Mouse (Mus musculus) central nervous system, embryonic 14 days (tissue): ENCODE data around the gene Arhgdia. TPM values are rescaled to one million over a fixed set of nuclear protein-coding genes. Genes with fewer than 3 reads are reported as not detected.

Experiments
- polyA plus RNA-seq: library from polyadenylated mRNA; depleted of rRNA; stranded (reverse); fragments of >200 nt; gene quantifications from 2 replicates; pipeline ENCODE4 v1.2.3, GENCODE M21; 2012; rRNA removed

The Arhgdia gene
- polyA plus RNA-seq: 455 and 517 TPM in 2 replicates

DNA sequence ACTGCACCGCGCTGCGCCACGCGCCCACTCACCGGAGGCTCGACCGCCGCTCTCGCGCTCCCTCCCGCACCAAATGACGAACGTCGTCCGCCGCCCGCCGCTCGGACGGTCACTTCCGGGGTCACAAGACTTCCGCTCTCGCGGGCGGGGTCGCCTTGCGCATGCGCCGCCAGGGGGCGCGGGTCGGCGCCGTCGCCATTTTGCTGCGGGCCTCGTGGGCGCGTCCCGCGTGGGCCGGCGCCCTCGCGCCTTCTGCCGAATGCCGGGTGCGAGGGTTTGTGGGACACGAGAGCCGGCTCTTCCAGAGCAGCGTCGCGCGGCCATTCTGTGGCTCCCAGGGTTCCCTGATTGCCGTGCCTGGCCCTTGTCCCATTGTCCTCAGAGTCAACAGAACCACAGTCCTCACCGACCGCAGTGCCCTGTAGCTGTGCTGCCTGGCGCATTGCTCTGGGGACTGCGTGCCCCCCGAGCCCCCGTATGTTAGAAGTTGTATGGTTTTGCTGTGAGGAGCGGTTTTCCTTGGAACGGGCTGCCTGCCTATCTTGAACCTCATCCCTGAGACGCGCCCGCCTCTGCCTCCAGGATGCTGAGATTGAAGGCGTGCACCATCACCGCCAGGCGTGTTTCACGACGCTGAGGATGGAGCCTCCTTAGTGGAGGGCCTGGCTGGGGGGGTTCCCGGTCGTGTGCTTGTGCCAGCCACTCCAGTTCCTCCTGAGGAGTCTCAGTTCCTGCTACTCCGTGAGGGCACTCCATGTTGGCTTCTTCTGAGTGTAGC, at the start of gene Arhgdia:
Gene Arhgdia, minus strand, starts transcription at position 135 of the 778 bp plus-strand sequence.

DNA sequence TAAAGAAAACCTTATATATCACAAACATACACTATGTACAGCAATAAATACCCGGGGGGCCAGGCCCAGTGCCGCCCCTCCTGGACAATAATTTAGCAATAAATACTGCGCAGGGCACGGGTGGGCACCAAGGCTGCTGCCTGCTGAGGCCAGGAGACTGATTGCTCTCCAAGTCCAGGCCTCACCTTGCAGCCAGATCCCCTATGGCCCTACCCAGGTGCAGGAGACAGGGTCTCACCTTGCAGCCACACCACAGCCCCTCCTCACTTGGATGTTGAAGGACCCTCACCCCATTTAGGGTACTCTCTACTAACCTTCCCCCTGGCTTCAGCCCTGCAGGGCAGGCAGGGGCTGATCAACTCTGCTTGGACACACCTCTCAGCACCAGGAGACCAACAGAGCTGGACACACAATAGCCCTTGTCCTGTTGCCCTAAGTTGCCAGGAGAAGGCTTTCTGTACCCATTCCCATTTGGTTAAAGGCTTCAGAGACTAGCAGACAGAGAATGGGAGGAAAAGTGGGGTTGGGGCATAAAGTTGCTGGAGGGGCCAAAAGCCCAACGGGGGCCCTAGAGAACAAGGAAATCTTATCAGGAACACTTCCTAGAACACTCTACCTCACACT, 43.8 kb upstream of the Arhgdia start, which contains the start of gene Sirt7:
Gene Sirt7, minus strand, starts transcription at position 89 of the 624 bp plus-strand sequence.

DNA sequence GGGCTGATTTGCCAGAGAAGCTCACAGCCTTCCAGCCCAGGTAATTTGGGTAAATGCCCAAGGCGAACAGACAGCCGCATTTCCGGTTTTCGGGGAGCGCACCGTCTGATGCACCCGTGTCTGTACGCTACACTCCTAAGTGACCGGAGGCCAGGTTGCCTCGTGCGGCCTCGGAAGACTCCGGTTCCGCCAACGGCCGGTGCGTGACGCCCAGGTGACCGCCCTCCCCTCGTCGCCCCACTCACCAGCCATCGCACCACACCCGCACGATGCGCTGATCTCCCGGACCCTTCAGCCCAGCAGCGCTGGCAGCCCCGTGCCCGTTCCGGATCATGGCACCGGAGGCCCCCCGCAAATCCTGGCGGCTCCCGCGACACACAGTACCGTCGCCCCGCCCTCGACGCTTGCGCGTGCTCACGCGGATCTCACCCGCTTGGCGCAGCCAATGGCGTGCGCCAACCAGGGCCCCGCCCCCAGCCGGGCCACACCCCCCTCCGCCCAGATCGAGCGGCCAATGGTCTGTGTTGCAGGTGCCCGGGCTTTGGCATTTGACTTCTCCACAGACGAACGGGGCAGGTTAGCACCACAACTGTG, 36.2 kb upstream of the Arhgdia start, which contains the start of gene Pcyt2:
Gene Pcyt2, minus strand, starts transcription at position 418 of the 594 bp plus-strand sequence.

DNA sequence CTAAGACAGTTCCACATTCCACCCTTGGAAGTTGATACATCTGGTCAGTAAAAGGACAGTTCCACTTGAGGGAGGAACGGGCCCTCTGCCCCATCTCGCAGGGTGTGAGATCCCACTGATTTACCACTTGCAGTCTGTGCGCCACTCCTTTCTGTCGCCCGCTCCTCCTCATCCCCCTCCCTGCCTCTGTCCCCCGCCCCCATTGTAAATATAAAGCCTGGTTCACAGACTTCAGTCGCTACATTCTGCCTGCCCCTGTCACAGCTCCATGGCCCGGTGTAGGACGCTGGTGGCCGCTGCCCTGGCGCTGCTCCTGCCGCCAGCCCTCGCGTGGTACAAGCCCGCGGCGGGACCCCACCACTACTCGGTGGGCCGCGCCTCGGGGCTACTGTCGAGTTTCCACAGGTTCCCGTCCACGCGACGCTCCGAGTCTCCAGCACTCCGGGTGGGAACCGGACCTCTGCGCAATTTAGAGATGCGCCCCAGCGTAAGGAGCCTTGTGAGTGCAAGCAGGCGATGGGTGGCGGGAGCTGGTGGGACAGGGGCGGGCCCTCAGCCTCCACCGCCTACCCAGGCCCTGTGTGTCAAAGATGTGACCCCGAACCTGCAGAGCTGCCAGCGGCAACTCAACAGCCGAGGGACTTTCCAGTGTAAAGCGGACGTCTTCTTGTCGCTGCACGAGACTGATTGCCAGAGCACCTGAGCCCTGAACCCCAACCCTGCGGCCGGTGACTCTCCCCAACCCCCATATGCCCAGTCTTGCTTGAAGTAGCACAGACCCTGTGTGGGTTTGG, 27.0 kb upstream of the Arhgdia start, which contains the start of gene Npb:
Gene Npb, plus strand, starts transcription at position 237 of the 794 bp plus-strand sequence.

DNA sequence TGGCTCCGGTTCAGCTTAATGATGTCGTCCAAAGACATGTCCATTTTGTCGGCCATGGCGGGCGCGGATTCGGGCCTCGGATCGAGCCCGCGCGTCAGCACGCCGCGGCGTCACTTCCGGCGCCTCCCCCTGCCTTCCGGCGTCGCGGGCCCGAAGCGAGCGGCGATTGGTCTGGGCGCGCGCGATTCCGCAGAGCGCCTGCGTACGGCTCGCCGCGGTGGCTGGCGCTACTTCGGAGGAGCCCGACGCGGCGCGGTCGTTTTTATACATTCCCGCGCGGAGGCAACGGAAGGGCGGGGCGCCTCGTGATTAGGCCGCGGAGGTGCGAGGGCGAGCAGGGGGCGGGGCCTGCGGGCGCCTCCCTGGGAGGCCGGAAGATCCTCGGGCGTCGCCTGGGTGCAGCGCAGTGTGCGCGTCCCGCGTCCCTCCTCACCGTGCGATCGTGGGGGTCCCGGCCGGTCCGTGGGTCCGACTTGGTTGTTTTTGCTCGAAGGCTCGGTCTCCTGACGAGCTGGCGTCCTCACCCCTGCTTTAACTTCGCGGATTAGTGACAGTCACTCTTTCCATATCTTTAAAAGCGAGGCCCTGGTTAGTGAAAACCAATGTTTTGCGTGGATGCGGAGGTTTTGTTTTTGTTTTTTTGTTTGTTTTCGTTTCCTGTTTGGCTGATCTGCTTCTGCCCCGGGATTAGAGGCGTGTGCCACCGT, 17.0 kb upstream of the Arhgdia start, which contains the start of the genes Alyref and Anapc11:
Gene Alyref, minus strand, starts transcription at position 83 of the 707 bp plus-strand sequence.
Gene Anapc11, plus strand, starts transcription at position 139 of the 707 bp plus-strand sequence.

DNA sequence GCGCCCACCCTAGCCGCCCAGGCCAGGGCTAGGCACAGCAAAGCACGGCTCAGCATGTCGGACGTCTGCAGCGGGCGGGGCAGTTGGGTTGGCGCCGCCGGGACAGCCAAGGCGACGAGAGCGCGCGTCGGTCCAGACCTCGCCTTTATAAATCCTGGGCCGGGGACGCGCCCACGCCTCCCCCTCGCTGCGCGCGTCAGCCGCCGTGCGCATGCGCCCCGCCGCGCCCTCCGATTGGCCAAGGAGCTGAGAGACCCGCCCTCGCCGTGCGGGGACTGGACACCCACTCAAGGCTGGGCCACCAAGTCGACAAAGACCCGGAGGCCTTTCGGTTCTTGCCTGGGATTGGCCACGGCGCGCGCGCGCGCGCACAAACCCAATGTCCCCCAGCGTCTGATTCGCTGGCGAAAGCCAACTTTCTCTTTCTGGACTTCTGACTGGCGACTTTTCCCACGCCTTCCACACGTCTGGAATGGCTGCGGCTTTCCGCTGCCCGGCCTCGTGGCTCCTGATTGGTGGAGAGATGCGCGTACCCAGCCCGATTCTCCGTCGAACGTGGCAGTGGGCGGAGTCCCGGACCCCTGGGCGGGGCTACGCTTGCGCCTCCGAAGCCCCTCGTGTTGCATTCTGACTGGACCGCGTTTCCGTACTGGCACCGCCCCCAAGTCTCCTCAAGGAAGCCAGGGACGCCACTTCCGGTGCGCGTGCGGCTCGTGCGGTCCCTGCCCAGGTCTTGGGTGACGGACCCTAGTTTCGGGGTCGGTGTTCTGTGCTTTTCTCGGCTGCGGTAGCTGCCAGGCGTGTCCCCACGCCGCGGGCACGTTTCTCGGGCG, 8.5 kb downstream of the Arhgdia start, which contains the start of gene P4hb:
Gene P4hb, minus strand, starts transcription at position 502 of the 833 bp plus-strand sequence.

DNA sequence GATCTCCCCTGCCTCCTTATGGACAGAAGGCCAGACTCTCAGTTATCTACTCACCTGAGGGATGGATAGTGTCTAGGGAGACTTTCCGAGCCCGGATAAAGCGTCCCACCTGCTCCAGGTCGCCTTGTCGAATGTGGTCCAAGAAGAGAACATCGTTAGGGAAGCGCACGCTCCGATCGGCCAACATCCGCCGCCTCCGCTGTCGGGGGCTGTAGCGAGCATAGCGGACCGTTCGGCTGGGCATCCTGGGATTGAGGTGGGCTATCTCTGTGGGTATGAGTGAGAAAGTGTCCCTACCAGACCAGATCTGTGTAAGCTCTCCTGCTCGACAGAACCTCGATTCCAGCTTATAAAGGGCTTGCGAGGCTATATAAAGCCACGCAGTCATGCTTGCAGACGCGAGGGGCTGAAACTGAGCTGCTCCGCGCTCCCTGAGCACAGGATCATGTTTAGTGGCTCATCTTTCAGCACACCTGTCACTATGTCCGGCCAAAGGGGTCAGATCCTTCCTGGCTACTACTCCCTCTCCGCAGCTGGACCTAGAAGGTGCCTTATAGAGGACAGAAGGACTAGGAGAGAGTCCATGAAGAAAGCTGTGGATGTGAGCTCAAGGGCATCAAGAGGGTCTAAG, 30.5 kb downstream of the Arhgdia start, which contains the start of gene Ppp1r27:
Gene Ppp1r27, minus strand, starts transcription at position 323 of the 631 bp plus-strand sequence.

DNA sequence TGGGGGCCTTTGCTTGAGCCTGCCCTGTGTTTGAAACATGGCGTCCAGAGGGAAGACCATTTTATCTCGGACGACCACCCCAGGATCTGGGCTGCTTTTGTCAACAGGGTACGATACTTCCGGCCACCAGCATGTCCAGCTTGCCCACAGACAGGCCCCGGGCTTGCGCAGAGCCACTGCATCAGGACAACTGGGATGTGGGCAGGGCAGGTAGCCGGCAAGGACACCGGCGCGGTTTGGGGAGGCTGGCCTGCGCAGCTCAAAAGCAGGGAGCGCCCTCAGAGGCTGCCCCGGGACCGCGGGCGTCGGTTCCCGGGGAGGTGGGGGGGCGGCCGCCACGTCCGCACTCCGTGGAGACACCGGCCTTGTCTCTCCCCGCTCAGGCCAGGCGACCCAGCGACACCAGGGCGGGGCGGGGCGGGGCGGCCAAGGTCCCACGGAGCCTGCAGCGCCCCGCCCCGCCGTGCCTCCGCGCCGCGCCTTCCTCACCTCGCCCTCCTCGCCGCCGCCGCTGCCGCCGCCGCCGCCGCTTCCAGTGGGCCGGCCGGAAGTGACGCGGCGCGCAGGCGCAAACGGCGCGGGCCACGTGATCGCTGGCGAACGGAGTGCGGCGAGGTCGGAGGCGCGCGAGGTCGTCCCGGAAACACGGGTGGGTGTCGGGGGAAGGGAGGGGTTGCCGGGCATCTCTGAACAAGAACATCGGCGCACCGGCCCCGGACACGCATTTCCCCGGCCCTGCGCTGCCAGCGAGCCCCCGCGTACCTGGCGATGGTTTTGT, 32.1 kb downstream of the Arhgdia start, which contains the start of gene Mcrip1:
Gene Mcrip1, minus strand, starts transcription at position 560 of the 778 bp plus-strand sequence.

DNA sequence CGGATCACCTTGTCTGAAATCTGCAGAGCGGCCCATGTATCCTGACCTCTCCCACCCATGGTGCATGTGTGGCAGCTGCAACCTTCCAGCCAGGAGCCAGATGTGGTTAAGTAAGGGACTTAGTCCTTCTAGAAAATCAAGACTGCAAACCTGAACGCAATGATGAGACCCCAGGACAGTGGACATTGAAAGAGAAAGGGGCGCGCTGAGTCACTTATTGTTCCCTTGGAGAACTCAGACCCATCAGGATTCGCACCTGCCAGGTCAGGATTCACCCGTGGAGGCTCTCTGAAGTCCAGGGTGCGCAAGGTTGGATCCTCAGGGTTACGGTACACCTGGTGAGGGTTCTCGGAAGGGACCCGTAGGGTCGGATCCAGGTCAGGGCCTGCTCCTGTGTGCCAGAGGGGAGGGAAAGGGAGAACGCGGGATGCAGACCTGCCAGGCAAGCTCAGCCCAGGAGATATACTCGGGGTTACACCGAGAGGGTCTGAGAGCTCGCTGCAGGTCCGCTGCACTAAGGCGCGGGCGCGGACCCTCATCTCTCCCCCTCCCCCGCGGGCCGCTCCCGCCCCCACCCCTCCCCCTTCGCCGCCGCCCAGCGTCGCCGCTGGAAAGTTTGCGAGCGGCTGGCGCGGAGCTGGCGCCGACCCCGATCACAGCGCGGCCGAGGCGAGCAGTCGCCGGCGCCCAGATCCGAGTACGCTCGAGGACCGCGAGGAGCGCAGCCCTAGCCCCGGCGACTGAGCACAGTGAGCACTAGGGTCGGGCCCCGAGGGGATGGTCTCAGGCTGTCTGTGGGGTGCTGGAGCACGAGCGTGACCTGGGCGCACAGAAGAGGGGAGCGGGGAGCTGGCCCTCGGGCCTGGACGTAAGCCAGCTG, 51.1 kb downstream of the Arhgdia start, which contains the start of gene Gcgr:
Gene Gcgr, plus strand, starts transcription at position 615 of the 880 bp plus-strand sequence.

Other genes starting within 250 kb of the Arhgdia start
- 1,737 and 2,132 TPM in 2 replicates for gene Actg1, start 233.1 kb downstream of the Arhgdia start, polyA plus RNA-seq
- gene Fscn2, start 220.1 kb downstream of the Arhgdia start, polyA plus RNA-seq: 0.54 and 0.64 TPM in 2 replicates
- 84.8 and 87.8 TPM in 2 replicates for gene Faap100, start 202.9 kb downstream of the Arhgdia start, polyA plus RNA-seq
- gene Nploc4, start 143.9 kb downstream of the Arhgdia start, polyA plus RNA-seq: 49.9 and 50.5 TPM in 2 replicates
- gene Tspan10, start 139.0 kb downstream of the Arhgdia start, polyA plus RNA-seq: 0.14 TPM in 1 of 2 replicates, not detected in the other
- gene Pde6g, start 128.1 kb downstream of the Arhgdia start, polyA plus RNA-seq: 0.29 and 0.44 TPM in 2 replicates
- 8.3 and 9.0 TPM in 2 replicates for gene Oxld1, start 123.6 kb downstream of the Arhgdia start, polyA plus RNA-seq
- gene Ccdc137, start 123.5 kb downstream of the Arhgdia start, polyA plus RNA-seq: 34.1 and 34.7 TPM in 2 replicates
- 40.3 and 40.8 TPM in 2 replicates for gene Arl16, start 114.0 kb downstream of the Arhgdia start, polyA plus RNA-seq
- 101 and 106 TPM in 2 replicates for gene Mrpl12, start 97.0 kb downstream of the Arhgdia start, polyA plus RNA-seq
- 42.9 and 47.1 TPM in 2 replicates for gene Slc25a10, start 89.8 kb downstream of the Arhgdia start, polyA plus RNA-seq
- 0.25 and 1.1 TPM in 2 replicates for gene Gcgr, start 50.9 kb downstream of the Arhgdia start, polyA plus RNA-seq
- 208 and 216 TPM in 2 replicates for gene Mcrip1, start 31.9 kb downstream of the Arhgdia start, polyA plus RNA-seq
- 0.59 TPM in 1 of 2 replicates, not detected in the other for gene Ppp1r27, start 30.5 kb downstream of the Arhgdia start, polyA plus RNA-seq
- 209 and 309 TPM in 2 replicates for gene P4hb, start 8.4 kb downstream of the Arhgdia start, polyA plus RNA-seq
- 136 and 151 TPM in 2 replicates for gene Alyref, start 16.7 kb upstream of the Arhgdia start, polyA plus RNA-seq
- gene Anapc11, start 16.8 kb upstream of the Arhgdia start, polyA plus RNA-seq: 168 and 170 TPM in 2 replicates
- 0.73 and 1.2 TPM in 2 replicates for gene Npb, start 26.9 kb upstream of the Arhgdia start, polyA plus RNA-seq
- 272 and 279 TPM in 2 replicates for gene Pcyt2, start 36.3 kb upstream of the Arhgdia start, polyA plus RNA-seq
- 74.5 and 74.8 TPM in 2 replicates for gene Sirt7, start 43.6 kb upstream of the Arhgdia start, polyA plus RNA-seq
- 52.3 and 57.4 TPM in 2 replicates for gene Mafg, start 52.0 kb upstream of the Arhgdia start, polyA plus RNA-seq
- gene Pycr1, start 62.1 kb upstream of the Arhgdia start, polyA plus RNA-seq: 22.8 and 29.0 TPM in 2 replicates
- gene Myadml2, start 66.5 kb upstream of the Arhgdia start, polyA plus RNA-seq: 0.11 and 0.58 TPM in 2 replicates
- 1.9 and 3.2 TPM in 2 replicates for gene Notum, start 79.6 kb upstream of the Arhgdia start, polyA plus RNA-seq
- 88.0 and 94.4 TPM in 2 replicates for gene Aspscr1, start 91.3 kb upstream of the Arhgdia start, polyA plus RNA-seq
- 71.4 and 77.3 TPM in 2 replicates for gene Cenpx, start 132.1 kb upstream of the Arhgdia start, polyA plus RNA-seq
- 125 and 127 TPM in 2 replicates for gene Lrrc45, start 132.3 kb upstream of the Arhgdia start, polyA plus RNA-seq
- gene Rac3, start 139.8 kb upstream of the Arhgdia start, polyA plus RNA-seq: 346 and 390 TPM in 2 replicates
- 11.1 and 11.3 TPM in 2 replicates for gene Dcxr, start 145.7 kb upstream of the Arhgdia start, polyA plus RNA-seq
- gene Cbr2, start 150.5 kb upstream of the Arhgdia start, polyA plus RNA-seq: 0.57 and 5.7 TPM in 2 replicates
- gene Hmga1b, start 181.2 kb upstream of the Arhgdia start, polyA plus RNA-seq: 1.6 and 1.7 TPM in 2 replicates
- gene Rfng, start 202.6 kb upstream of the Arhgdia start, polyA plus RNA-seq: 103 and 114 TPM in 2 replicates
- 278 and 290 TPM in 2 replicates for gene Gps1, start 202.6 kb upstream of the Arhgdia start, polyA plus RNA-seq
- 48.0 and 49.8 TPM in 2 replicates for gene Dus1l, start 214.8 kb upstream of the Arhgdia start, polyA plus RNA-seq
- gene Fasn, start 242.9 kb upstream of the Arhgdia start, polyA plus RNA-seq: 238 and 256 TPM in 2 replicates